Mouse (Mus musculus) intestine, embryonic 16.5 days (tissue): ENCODE data around the gene Trio. TPM values are rescaled to one million over a fixed set of nuclear protein-coding genes. Genes with fewer than 3 reads are reported as not detected.

ENCODE experiments used
- ATAC-seq: fragments of 200-750 bp; cut with Nextera tagmentation; 2 replicates; pipeline ENCODE4 v1.8.0; 2017; ENCODE audit warnings: moderate TSS enrichment, moderate library complexity
- H3K27ac ChIP-seq: fragments of 300-500 bp; sonication (generic); 2 replicates; pipeline ENCODE4 v1.5.1; 2014; ENCODE audit warnings: mild to moderate bottlenecking, low read length
- H3K27me3 ChIP-seq: fragments of 300-500 bp; sonication (generic); replicated peaks from 2 replicates; pipeline ENCODE4 v1.6.1; 2014; ENCODE audit warnings: low read length, control low read depth, mixed read lengths; ENCODE audit not compliant: control insufficient read depth, insufficient read depth
- H3K36me3 ChIP-seq: fragments of 300-500 bp; sonication (generic); 2 replicates; pipeline ENCODE4 v1.6.1; 2014; ENCODE audit warnings: low read length, control low read depth; ENCODE audit not compliant: control insufficient read depth, insufficient read depth
- H3K4me1 ChIP-seq: fragments of 300-500 bp; sonication (generic); 2 replicates; pipeline ENCODE4 v1.6.1; 2014; ENCODE audit warnings: low read length, control low read depth, mixed read lengths; ENCODE audit not compliant: control insufficient read depth, insufficient read depth
- H3K4me2 ChIP-seq: fragments of 300-500 bp; sonication (generic); 2 replicates; pipeline ENCODE4 v1.6.1; 2014; ENCODE audit warnings: low read depth, low read length, control low read depth
- H3K4me3 ChIP-seq: fragments of 300-500 bp; sonication (generic); 2 replicates; pipeline ENCODE4 v1.5.1; 2014; ENCODE audit warnings: mild to moderate bottlenecking, low read length
- H3K9ac ChIP-seq: fragments of 300-500 bp; sonication (generic); 2 replicates; pipeline ENCODE4 v1.6.1; 2014; ENCODE audit warnings: low read depth, low read length
- H3K9me3 ChIP-seq: fragments of 300-500 bp; sonication (generic); 2 replicates; pipeline ENCODE4 v1.6.1; 2016; ENCODE audit warnings: low read length, control low read depth; ENCODE audit not compliant: control insufficient read depth
- WGBS: fragments of 180-500 bp; shearing (Covaris S2); extraction: QIAGEN DNeasy Blood & Tissue Kit; methylation state at CpG from one replicate; pipeline ENCODE4 v1.1.7; 2014; 5-methylcytosine and 5-hydroxymethylcytosine counted together
- polyA plus RNA-seq: library from polyadenylated mRNA; unstranded; fragments of >200 nt; fragmentation: Nextera tagmentation; extraction: Ambion mirVana; gene quantifications from 2 replicates; pipeline ENCODE4 v1.2.1, GENCODE M21; 2015

The Trio gene
- 12.2 and 13.4 TPM in 2 replicates for polyA plus RNA-seq

- H3K4me1 ChIP-seq = peaks cover 27% of the 10 kb centered on the region
- WGBS = under 1% methylated on average over 92 of the region's 94 CpGs
These were observed at the start of gene Trio for GRCm38 (mm10) chr15:28025447-28026166. TSS of gene Trio (minus strand) at chr15:28025848.

GRCm38 (mm10) chr15:28074416-28074970, 48.8 kb upstream of the Trio start:
- WGBS = 78% methylated on average over 4 of the region's 4 CpGs
- H3K36me3 ChIP-seq = no peaks in the 10 kb centered on the region
- H3K4me1 ChIP-seq = peaks cover 4% of the 10 kb centered on the region; the same call in 1 of the 2 replicates
- H3K9me3 ChIP-seq = no peaks in the 10 kb centered on the region
- H3K4me2 ChIP-seq = no peak overlapping the region
- no peak overlapping the region for H3K27ac ChIP-seq
- ATAC-seq = no peak
- no peak overlapping the region for H3K4me3 ChIP-seq
- H3K27me3 ChIP-seq = no peaks in the 10 kb centered on the region
- no peak overlapping the region for H3K9ac ChIP-seq

More at GRCm38 (mm10) chr15:28025447-28026166, at the start of gene Trio:
- ATAC-seq = peak; percentile 97
- Histone ChIP-seq H3K36me3 (no peaks in the 10 kb centered on the region), H3K27ac (peak within 1 kb of the TSS; percentile 97), H3K4me3 (peak within 1 kb of the TSS; percentile 96), H3K9ac (peak within 1 kb of the TSS; percentile 93), H3K4me2 (peak within 1 kb of the TSS; percentile 95), H3K9me3 (no peaks in the 10 kb centered on the region), H3K27me3 (no peaks in the 10 kb centered on the region)

- ATAC-seq = no peak
- 50% methylated on average over 7 of the region's 7 CpGs for WGBS
- H3K4me1 ChIP-seq = peaks cover 4% of the 10 kb centered on the region; the same call in 1 of the 2 replicates
- H3K27ac ChIP-seq = no peak overlapping the region
- H3K9ac ChIP-seq = no peak overlapping the region
- H3K27me3 ChIP-seq = no peaks in the 10 kb centered on the region
- no peak overlapping the region for H3K4me2 ChIP-seq
- H3K9me3 ChIP-seq = no peaks in the 10 kb centered on the region
- H3K36me3 ChIP-seq = no peaks in the 10 kb centered on the region
- H3K4me3 ChIP-seq = no peak overlapping the region
These were observed 46.0 kb upstream of the Trio start for GRCm38 (mm10) chr15:28071601-28072000.

GRCm38 (mm10) chr15:28070771-28071419, 45.2 kb upstream of the Trio start:
- no peaks in the 10 kb centered on the region for H3K27me3 ChIP-seq
- no peak overlapping the region for H3K9ac ChIP-seq
- H3K4me3 ChIP-seq = 0 out of 2 replicates have a peak overlapping the region, but pooled peaks have one; percentile 7
- 8% methylated on average over 12 of the region's 12 CpGs for WGBS
- no peaks in the 10 kb centered on the region for H3K9me3 ChIP-seq
- H3K4me1 ChIP-seq = peaks cover 4% of the 10 kb centered on the region; the same call in 1 of the 2 replicates
- no peak overlapping the region for H3K27ac ChIP-seq
- H3K36me3 ChIP-seq = no peaks in the 10 kb centered on the region
- H3K4me2 ChIP-seq = peak overlapping the region; percentile 19; the same call in 1 of the 2 replicates
- no peak for ATAC-seq

- H3K4me2 ChIP-seq = no peak overlapping the region
These were observed 44.6 kb upstream of the Trio start for GRCm38 (mm10) chr15:28070221-28070620.

GRCm38 (mm10) chr15:28067373-28067772, 41.7 kb upstream of the Trio start:
- H3K27me3 ChIP-seq = no peaks in the 10 kb centered on the region
- H3K9ac ChIP-seq = no peak overlapping the region
- no peak overlapping the region for H3K4me2 ChIP-seq
- H3K4me1 ChIP-seq = peaks cover 4% of the 10 kb centered on the region; the same call in 1 of the 2 replicates
- H3K36me3 ChIP-seq = no peaks in the 10 kb centered on the region
- H3K27ac ChIP-seq = no peak overlapping the region
- no peaks in the 10 kb centered on the region for H3K9me3 ChIP-seq
- H3K4me3 ChIP-seq = no peak overlapping the region
- no peak for ATAC-seq

More at GRCm38 (mm10) chr15:28070221-28070620, 44.6 kb upstream of the Trio start:
- WGBS = 63% methylated on average over 5 of the region's 5 CpGs
- no peak for ATAC-seq
- Histone ChIP-seq H3K4me3 (no peak overlapping the region), H3K9ac (no peak overlapping the region), H3K36me3 (no peaks in the 10 kb centered on the region), H3K27me3 (no peaks in the 10 kb centered on the region), H3K27ac (no peak overlapping the region), H3K9me3 (no peaks in the 10 kb centered on the region), H3K4me1 (peaks cover 4% of the 10 kb centered on the region; the same call in 1 of the 2 replicates)

GRCm38 (mm10) chr15:28066468-28066867, 40.8 kb upstream of the Trio start:
- Histone ChIP-seq H3K4me2 (no peak overlapping the region), H3K4me1 (peaks cover 4% of the 10 kb centered on the region; the same call in 1 of the 2 replicates), H3K27ac (no peak overlapping the region), H3K4me3 (no peak overlapping the region), H3K27me3 (no peaks in the 10 kb centered on the region), H3K9ac (no peak overlapping the region), H3K36me3 (no peaks in the 10 kb centered on the region), H3K9me3 (no peaks in the 10 kb centered on the region)
- WGBS = 77% methylated on average over 2 of the region's 2 CpGs
- ATAC-seq = no peak

GRCm38 (mm10) chr15:28065572-28065971, 39.9 kb upstream of the Trio start:
- Histone ChIP-seq H3K36me3 (no peaks in the 10 kb centered on the region), H3K27me3 (no peaks in the 10 kb centered on the region), H3K4me1 (no peaks in the 10 kb centered on the region), H3K27ac (no peak overlapping the region), H3K9me3 (no peaks in the 10 kb centered on the region), H3K9ac (no peak overlapping the region), H3K4me3 (no peak overlapping the region), H3K4me2 (no peak overlapping the region)
- no peak for ATAC-seq
- WGBS = 76% methylated on average over 5 of the region's 5 CpGs

GRCm38 (mm10) chr15:28064733-28065088, 39.1 kb upstream of the Trio start:
- Histone ChIP-seq H3K4me2 (no peak overlapping the region), H3K36me3 (no peaks in the 10 kb centered on the region), H3K9me3 (no peaks in the 10 kb centered on the region), H3K4me3 (no peak overlapping the region), H3K27me3 (no peaks in the 10 kb centered on the region), H3K9ac (no peak overlapping the region), H3K27ac (no peak overlapping the region), H3K4me1 (no peaks in the 10 kb centered on the region)
- 30% methylated on average over 1 of the region's 1 CpGs for WGBS
- ATAC-seq = no peak
